Mouse (Mus musculus): Measurements from ENCODE around the gene Ascc1.

DNA sequence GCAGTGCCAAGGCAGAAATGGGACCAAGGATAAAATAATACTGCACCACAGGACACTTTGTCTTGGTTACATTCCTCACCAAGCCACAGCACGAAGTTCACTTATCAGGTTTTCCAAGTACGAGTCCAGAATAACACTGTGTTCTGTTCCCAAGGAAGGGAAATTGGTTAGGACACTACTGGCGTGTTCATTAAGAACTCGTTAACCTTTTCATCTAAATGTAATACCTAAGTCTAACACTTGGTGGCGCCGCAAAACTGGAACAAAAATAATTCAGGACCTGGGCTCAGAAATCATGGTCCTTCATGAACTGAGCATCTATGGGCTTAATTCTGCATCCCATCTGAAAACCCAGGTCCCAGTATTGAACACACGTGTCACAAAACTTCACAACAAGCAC lies 5.0 kb upstream of the Ascc1 start:
- TF ChIP-seq CTCF (IDR thresholded peaks at IDR 0.05; ENCODE audit: extremely low read depth, insufficient read depth, insufficient read length, insufficient replicate concordance), result no peak
- TF ChIP-seq POLR2A (IDR thresholded peaks at IDR 0.05; ENCODE audit: low read depth, low read length), result no peak

Data from spleen, adult 2 months (tissue).